Mouse (Mus musculus) heart, postnatal 10 days (tissue): Measurements from ENCODE around the gene Olfr1507. TPM values are rescaled to one million over a fixed set of nuclear protein-coding genes. Genes with fewer than 3 reads are reported as not detected.
A peak's percentile ranks its signal among the peaks of the same experiment; 100 is the strongest.

ENCODE experiments used
- DNase-seq, 2 experiments: peaks; one replicate each; pipeline ENCODE4 v3.0.0; 2021
- intact Hi-C: fragments of 180-260 bp; cut with DNase I; formaldehyde crosslinking; loops from one replicate; pipeline ENCODE4 v1.15.1; 2025
- total RNA-seq, 2 experiments: library from RNA; stranded (reverse); gene quantifications; 2 replicates each; pipeline ENCODE4 v1.2.3; 2021

The Olfr1507 gene
- not detected for total RNA-seq

- no peak for DNase-seq
- intact Hi-C loops = no loop called here
Observed at GRCm38 (mm10) chr14:52495516-52495915, at the start of gene Olfr1507. Olfr1507 (minus strand) TSS chr14:52495749.

DNA sequence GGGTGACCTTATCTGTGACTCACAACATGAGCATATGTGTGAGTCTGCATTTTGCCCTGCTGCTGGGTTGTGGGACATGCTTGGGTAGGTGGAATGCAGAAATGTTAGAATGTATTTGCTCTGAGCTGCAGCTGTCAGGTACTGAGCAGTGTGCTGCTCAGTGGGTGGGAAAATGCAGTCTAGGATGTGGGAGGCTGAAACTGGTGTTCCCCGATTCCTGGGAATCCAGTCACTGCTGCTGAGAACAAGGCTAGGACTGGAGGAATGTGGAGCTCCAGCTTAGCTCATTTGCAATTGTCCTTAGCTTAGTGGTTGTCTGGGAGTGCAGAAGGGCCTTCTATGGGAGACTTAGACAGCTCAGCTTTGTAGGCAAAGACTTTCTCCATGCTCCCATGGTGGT, 37.8 kb upstream of the Olfr1507 start:
- intact Hi-C loops = no loop called here
- no peak for DNase-seq

DNA sequence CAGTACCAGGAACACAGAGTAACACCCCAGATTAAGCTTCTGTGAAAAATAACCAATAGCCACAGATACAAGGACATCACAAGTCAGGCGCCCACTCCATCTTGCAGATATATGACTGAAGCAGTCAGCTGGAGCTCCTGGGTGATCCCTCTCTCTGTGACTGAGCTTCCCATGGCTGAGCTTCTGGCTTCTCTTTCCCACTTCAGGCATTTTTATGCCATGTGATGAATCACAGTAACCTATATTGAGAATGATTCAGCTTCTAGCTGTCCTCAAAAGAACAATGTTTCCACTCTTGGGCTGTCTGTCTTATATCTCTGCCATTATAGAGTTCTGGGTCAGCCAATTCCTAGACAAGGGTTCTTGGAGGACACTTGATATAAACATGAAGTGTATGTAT, 29.4 kb upstream of the Olfr1507 start:
- no peak for DNase-seq
- intact Hi-C loops = no loop called here

GRCm38 (mm10) chr14:52467395-52467794, 28.2 kb downstream of the Olfr1507 start, which contains the start of gene Olfr1508:
Olfr1508 (minus strand) TSS chr14:52467495.
- no peak for DNase-seq
- intact Hi-C loops = no loop called here

GRCm38 (mm10) chr14:52465738-52466137, 29.8 kb downstream of the Olfr1507 start:
- no peak for DNase-seq
- intact Hi-C loops = no loop called here

- no peak for DNase-seq
- intact Hi-C loops = no loop called here
Observed at GRCm38 (mm10) chr14:52461928-52462327, 33.6 kb downstream of the Olfr1507 start.

GRCm38 (mm10) chr14:52451138-52451537, 44.4 kb downstream of the Olfr1507 start:
- intact Hi-C loops = no loop called here
- DNase-seq = peak in 1 of 2 experiments; percentile 1

- no peak for DNase-seq
- intact Hi-C loops = no loop called here
Observed at GRCm38 (mm10) chr14:52442690-52443089, 52.9 kb downstream of the Olfr1507 start, which contains the start of gene Olfr1509. Olfr1509 (plus strand) TSS chr14:52442990.

Other genes with a start within 250 kb of the Olfr1507 start
- gene Chd8, start 238.0 kb downstream of the Olfr1507 start, total RNA-seq = 10 to 100 TPM; 60.3 to 67.6 TPM
- gene Tox4, start 216.6 kb downstream of the Olfr1507 start, total RNA-seq = 10 to 100 TPM; 35.5 to 36.8 TPM
- 10 to 100 TPM in 1 of 2 experiments, 1 to 10 TPM in 1; 7.6 to 10.6 TPM for gene Rab2b, start 216.2 kb downstream of the Olfr1507 start, total RNA-seq
- 10 to 100 TPM; 15.7 to 18.8 TPM for gene Mettl3, start 190.6 kb downstream of the Olfr1507 start, total RNA-seq
- gene Sall2, start 167.0 kb downstream of the Olfr1507 start, total RNA-seq = 1 to 10 TPM; 4.6 to 5.7 TPM
- gene Olfr1513, start 139.3 kb downstream of the Olfr1507 start, total RNA-seq = not detected
- gene Olfr1512, start 116.6 kb downstream of the Olfr1507 start, total RNA-seq = not detected
- not detected for gene Olfr1511, start 98.4 kb downstream of the Olfr1507 start, total RNA-seq
- gene Olfr1510, start 81.4 kb downstream of the Olfr1507 start, total RNA-seq = not detected
- not detected for gene Olfr1509, start 52.8 kb downstream of the Olfr1507 start, total RNA-seq
- gene Olfr1508, start 28.3 kb downstream of the Olfr1507 start, total RNA-seq = not detected